In the genomic region with DNA sequence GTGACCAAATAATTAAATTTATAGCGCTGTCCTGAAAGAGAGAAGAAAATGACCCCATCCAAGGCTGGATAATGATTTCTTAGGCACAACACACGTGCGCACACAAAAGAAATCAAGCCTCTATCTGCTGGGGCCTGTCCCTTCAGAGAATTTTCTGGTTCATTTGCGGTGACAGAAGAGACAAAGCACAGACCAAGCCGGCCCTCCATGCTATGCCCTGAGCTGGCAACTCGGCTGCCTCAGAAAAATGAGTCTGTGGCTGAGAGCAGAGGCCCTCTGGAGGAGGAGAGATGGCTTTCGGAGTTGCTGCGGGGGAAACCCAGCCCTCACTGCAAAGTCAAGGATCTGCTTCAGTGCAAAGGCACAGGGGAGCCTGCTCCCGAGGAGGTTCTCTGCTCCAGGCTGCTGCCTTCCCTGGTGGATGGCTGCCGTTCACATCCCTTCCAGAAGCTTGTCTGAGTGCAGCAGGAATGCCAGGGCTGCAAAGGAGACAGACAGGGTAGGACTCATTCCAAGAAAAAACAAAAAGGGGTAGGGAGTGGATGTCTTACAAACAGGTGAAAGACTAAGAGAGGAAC, we compare ENCODE assay signal across 11 mouse cellular contexts.
DNase-seq lines count a peak whose midpoint lies in the region; ATAC-seq and TF ChIP-seq lines count a peak whose summit lies in the region.
"Had no signal": no experiment of that assay in that cellular context is flagged by ENCODE, and none has a peak within 500 bp of the region (broad histone marks: within the 10 kb centered on the region; RNA-seq: fewer than 3 reads in every experiment).

No protein-coding gene starts in this region.

- H3K4me2 ChIP-seq in forebrain, embryonic 14.5 days (ENCODE audit: low read length): no peak overlapping the region
- 0 out of 2 replicates have a peak overlapping the region, but pooled peaks have one; percentile 0 for H3K4me2 ChIP-seq in midbrain, embryonic 13.5 days (replicated peaks)

- no peak overlapping the region for H3K27ac ChIP-seq in cerebellum, adult 2 months (ENCODE audit: insufficient read depth, low read length)
- peak overlapping the region; percentile 75 for H3K27ac ChIP-seq in forebrain, embryonic 14.5 days (ENCODE audit: low read depth, low read length)
- peak overlapping the region; percentile 85 for H3K27ac ChIP-seq in midbrain, embryonic 13.5 days

- H3K36me3 ChIP-seq in forebrain, embryonic 14.5 days (ENCODE audit: control insufficient read depth, insufficient read depth, low read length): no peaks in the 10 kb centered on the region
- no peaks in the 10 kb centered on the region for H3K36me3 ChIP-seq in midbrain, embryonic 13.5 days

- peak overlapping the region; percentile 38 for H3K9ac ChIP-seq in forebrain, embryonic 14.5 days (ENCODE audit: low read length)
- peak overlapping the region; percentile 21; the same call in 1 of the 2 replicates for H3K9ac ChIP-seq in midbrain, embryonic 13.5 days (replicated peaks)

- H3K27me3 ChIP-seq in cerebellum, adult 2 months (ENCODE audit: control insufficient read depth, insufficient read depth, low read length): no peaks in the 10 kb centered on the region
- no peaks in the 10 kb centered on the region for H3K27me3 ChIP-seq in forebrain, embryonic 14.5 days (replicated peaks; ENCODE audit: control insufficient read depth, insufficient read depth, low read length)
- no peaks in the 10 kb centered on the region for H3K27me3 ChIP-seq in midbrain, embryonic 13.5 days

- TF ChIP-seq CTCF in cerebellum, adult 2 months (IDR thresholded peaks at IDR 0.05; ENCODE audit: borderline replicate concordance, insufficient read depth, low read depth, low read length): no peak

- TF ChIP-seq POLR2A in cerebellum, adult 2 months (IDR thresholded peaks at IDR 0.05; ENCODE audit: borderline replicate concordance, insufficient read depth, low read length): no peak

- DNase-seq in cerebellum, postnatal 4 days (ENCODE audit: low spot score in 2 of 2): peak; percentile 29 to 47
- no peak for DNase-seq in cerebellum, adult 2 months
- DNase-seq in MN1 (ENCODE audit: low spot score): peak; percentile 51
- peak; percentile 70 for DNase-seq in forebrain, embryonic 14.5 days (ENCODE audit: low spot score)
- no peak for DNase-seq in adrenal gland, postnatal 25 days
- DNase-seq in adrenal gland, adult 8-10 months: no peak
- DNase-seq in left cerebral cortex, postnatal 36 days (ENCODE audit: low spot score in 2 of 2): no peak
- DNase-seq: layer of hippocampus, adult 9-11 months; lung, postnatal 4 days had no signal

- no peaks in the 10 kb centered on the region for H3K4me1 ChIP-seq in cerebellum, adult 2 months (ENCODE audit: control insufficient read depth, insufficient read depth, low read length)
- peaks cover 5% of the 10 kb centered on the region; the same call in 1 of the 2 replicates for H3K4me1 ChIP-seq in forebrain, embryonic 14.5 days (ENCODE audit: control insufficient read depth, insufficient read depth, low read length)
- H3K4me1 ChIP-seq in midbrain, embryonic 13.5 days (replicated peaks): peaks cover 20% of the 10 kb centered on the region

- H3K4me3 ChIP-seq in cerebellum, adult 2 months (replicated peaks; ENCODE audit: insufficient read depth, low read depth, low read length): no peak overlapping the region
- no peak overlapping the region for H3K4me3 ChIP-seq in forebrain, embryonic 14.5 days (ENCODE audit: low read depth, low read length)
- H3K4me3 ChIP-seq in midbrain, embryonic 13.5 days (replicated peaks): no peak overlapping the region

- intact Hi-C loops in left cerebral cortex, postnatal 36 days (cut with DNase I): no loop called here

- 31% methylated on average over 10 of the region's 10 CpGs for WGBS in cerebellum, adult 2 months
- WGBS in forebrain, embryonic 14.5 days: 3% methylated on average over 10 of the region's 10 CpGs
- WGBS in midbrain, embryonic 13.5 days: 4% methylated on average over 10 of the region's 10 CpGs

- H3K9me3 ChIP-seq in forebrain, embryonic 14.5 days (replicated peaks; ENCODE audit: control insufficient read depth, low read length): no peaks in the 10 kb centered on the region
- no peaks in the 10 kb centered on the region for H3K9me3 ChIP-seq in midbrain, embryonic 13.5 days

- ATAC-seq in forebrain, embryonic 14.5 days: peak; percentile 88
- peak; percentile 87 for ATAC-seq in midbrain, embryonic 13.5 days
- ATAC-seq: activated CD4-positive, CD25-positive, alpha-beta regulatory T cell, adult 4 months had no signal

Comparison
In these comparisons a context has a peak if more than half of its experiments do, and no peak if none do; other contexts are left out.
1. DNase-seq: peak in cerebellum, postnatal 4 days (2 of 2), MN1 (single experiment) and forebrain, embryonic 14.5 days (single experiment); none in cerebellum, adult 2 months (0 of 2), adrenal gland, postnatal 25 days (single experiment), adrenal gland, adult 8-10 months (single experiment) and left cerebral cortex, postnatal 36 days (0 of 2).